In the genomic region with DNA sequence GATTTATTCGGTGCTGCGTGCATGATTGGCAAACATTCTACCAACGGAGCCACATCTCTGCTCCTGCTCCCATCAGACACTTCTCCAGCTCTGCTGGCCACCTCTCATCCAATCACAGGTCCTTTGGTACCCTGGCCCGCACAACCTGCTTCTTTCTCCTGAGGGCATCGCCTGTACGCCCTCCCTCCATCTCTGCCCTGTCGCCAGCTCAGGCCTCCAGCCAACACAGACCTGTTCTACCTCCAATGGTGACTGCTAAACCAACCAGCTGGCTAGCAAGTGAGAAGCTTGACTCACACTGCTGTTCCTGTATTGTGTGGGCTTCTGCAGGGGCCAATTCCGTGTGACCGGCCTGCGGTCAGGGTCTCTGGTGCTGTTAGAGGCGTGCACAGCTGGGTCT, we compare ENCODE assay signal across 19 mouse cellular contexts.
A peak's percentile ranks its signal among the peaks of the same experiment; 100 is the strongest.
DNase-seq lines count a peak whose midpoint lies in the region; ATAC-seq lines count a peak whose summit lies in the region.
"Had no signal": no experiment of that assay in that cellular context is flagged by ENCODE, and none has a peak within 500 bp of the region (broad histone marks: within the 10 kb centered on the region; RNA-seq: fewer than 3 reads in every experiment).

No protein-coding gene starts in this region.

- no peaks in the 10 kb centered on the region for H3K27me3 ChIP-seq in forebrain, embryonic 15.5 days
- no peaks in the 10 kb centered on the region for H3K27me3 ChIP-seq in forebrain, embryonic 16.5 days (replicated peaks; ENCODE audit: control insufficient read depth, insufficient read depth, low read length)
- no peaks in the 10 kb centered on the region for H3K27me3 ChIP-seq in midbrain, embryonic 12.5 days
- no peaks in the 10 kb centered on the region for H3K27me3 ChIP-seq in midbrain, embryonic 14.5 days (ENCODE audit: control insufficient read depth, insufficient read depth, low read length)
- H3K27me3 ChIP-seq: embryonic facial prominence, embryonic 13.5 days; neural tube, embryonic 13.5 days had no signal

- DNase-seq in midbrain, embryonic 14.5 days: no peak
- peak; percentile 72 for DNase-seq in cerebellum, adult 9-10 months
- DNase-seq in layer of hippocampus, adult 11-12 months (ENCODE audit: low spot score): no peak
- DNase-seq in lung, postnatal 10 days: no peak
- DNase-seq: adrenal gland, postnatal 25 days; heart, adult 11 months; heart, postnatal 14 days; kidney, adult 11 months; liver; thymus, postnatal 36 days had no signal

- no peak overlapping the region for H3K9ac ChIP-seq in forebrain, embryonic 15.5 days (replicated peaks)
- no peak overlapping the region for H3K9ac ChIP-seq in forebrain, embryonic 16.5 days (replicated peaks; ENCODE audit: low read depth, low read length)
- 0 out of 2 replicates have a peak overlapping the region, but pooled peaks have one; percentile 15 for H3K9ac ChIP-seq in midbrain, embryonic 12.5 days (replicated peaks)
- H3K9ac ChIP-seq in midbrain, embryonic 14.5 days (replicated peaks; ENCODE audit: low read length): no peak overlapping the region
- H3K9ac ChIP-seq: embryonic facial prominence, embryonic 13.5 days; heart, embryonic 12.5 days; neural tube, embryonic 13.5 days had no signal

- ATAC-seq in forebrain, embryonic 15.5 days (replicated peaks): no peak
- ATAC-seq in forebrain, embryonic 16.5 days: no peak
- no peak for ATAC-seq in midbrain, embryonic 12.5 days (ENCODE audit: low FRiP score, low read depth)
- no peak for ATAC-seq in midbrain, embryonic 14.5 days (ENCODE audit: low FRiP score, low TSS enrichment)
- ATAC-seq: lung, postnatal 0 days had no signal

- 83% methylated on average over 11 of the region's 11 CpGs for WGBS in forebrain, embryonic 15.5 days
- 76% methylated on average over 11 of the region's 11 CpGs for WGBS in forebrain, embryonic 16.5 days
- 85% methylated on average over 11 of the region's 11 CpGs for WGBS in midbrain, embryonic 12.5 days
- WGBS in midbrain, embryonic 14.5 days: 86% methylated on average over 11 of the region's 11 CpGs

- peaks cover 48% of the 10 kb centered on the region for H3K4me1 ChIP-seq in forebrain, embryonic 15.5 days
- peaks cover 39% of the 10 kb centered on the region for H3K4me1 ChIP-seq in forebrain, embryonic 16.5 days (replicated peaks; ENCODE audit: control insufficient read depth, insufficient read depth, low read length)
- H3K4me1 ChIP-seq in midbrain, embryonic 12.5 days: peaks cover 68% of the 10 kb centered on the region
- H3K4me1 ChIP-seq in midbrain, embryonic 14.5 days (ENCODE audit: control insufficient read depth, insufficient read depth, low read length): peaks cover 25% of the 10 kb centered on the region
- H3K4me1 ChIP-seq: heart, embryonic 12.5 days had no signal

- no peak overlapping the region for H3K4me2 ChIP-seq in forebrain, embryonic 15.5 days (replicated peaks)
- H3K4me2 ChIP-seq in forebrain, embryonic 16.5 days (ENCODE audit: low read length): no peak overlapping the region
- H3K4me2 ChIP-seq in midbrain, embryonic 12.5 days (replicated peaks): no peak overlapping the region
- no peak overlapping the region for H3K4me2 ChIP-seq in midbrain, embryonic 14.5 days (ENCODE audit: low read length)
- H3K4me2 ChIP-seq: embryonic facial prominence, embryonic 13.5 days; heart, embryonic 12.5 days; neural tube, embryonic 13.5 days had no signal

- no peak overlapping the region for H3K4me3 ChIP-seq in forebrain, embryonic 15.5 days
- H3K4me3 ChIP-seq in forebrain, embryonic 16.5 days (replicated peaks; ENCODE audit: low read length): no peak overlapping the region
- H3K4me3 ChIP-seq in midbrain, embryonic 12.5 days: no peak overlapping the region
- no peak overlapping the region for H3K4me3 ChIP-seq in midbrain, embryonic 14.5 days (replicated peaks; ENCODE audit: low read depth, low read length)
- H3K4me3 ChIP-seq: embryonic facial prominence, embryonic 13.5 days; heart, embryonic 12.5 days; layer of hippocampus, adult 2 months; neural tube, embryonic 13.5 days had no signal

- no peaks in the 10 kb centered on the region for H3K36me3 ChIP-seq in forebrain, embryonic 15.5 days
- no peaks in the 10 kb centered on the region for H3K36me3 ChIP-seq in forebrain, embryonic 16.5 days (ENCODE audit: control insufficient read depth, insufficient read depth)
- H3K36me3 ChIP-seq in midbrain, embryonic 12.5 days: no peaks in the 10 kb centered on the region
- H3K36me3 ChIP-seq in midbrain, embryonic 14.5 days (ENCODE audit: control insufficient read depth, insufficient read depth, low read length): no peaks in the 10 kb centered on the region
- H3K36me3 ChIP-seq: embryonic facial prominence, embryonic 13.5 days; heart, embryonic 12.5 days; neural tube, embryonic 13.5 days had no signal

- H3K27ac ChIP-seq in forebrain, embryonic 15.5 days (replicated peaks): 0 out of 2 replicates have a peak overlapping the region, but pooled peaks have one; percentile 43
- no peak overlapping the region for H3K27ac ChIP-seq in forebrain, embryonic 16.5 days (ENCODE audit: low read length)
- H3K27ac ChIP-seq in midbrain, embryonic 12.5 days (replicated peaks): peak overlapping the region; percentile 22; the same call in 1 of the 2 replicates
- no peak overlapping the region for H3K27ac ChIP-seq in midbrain, embryonic 14.5 days (replicated peaks; ENCODE audit: low read depth, low read length)
- H3K27ac ChIP-seq: embryonic facial prominence, embryonic 13.5 days; kidney, postnatal 0 days; layer of hippocampus, adult 2 months; neural tube, embryonic 13.5 days had no signal

- no peaks in the 10 kb centered on the region for H3K9me3 ChIP-seq in forebrain, embryonic 15.5 days
- no peaks in the 10 kb centered on the region for H3K9me3 ChIP-seq in forebrain, embryonic 16.5 days (ENCODE audit: control insufficient read depth, low read length)
- no peaks in the 10 kb centered on the region for H3K9me3 ChIP-seq in midbrain, embryonic 12.5 days
- H3K9me3 ChIP-seq in midbrain, embryonic 14.5 days (ENCODE audit: control insufficient read depth, low read length): no peaks in the 10 kb centered on the region
- H3K9me3 ChIP-seq: embryonic facial prominence, embryonic 13.5 days; heart, embryonic 12.5 days; neural tube, embryonic 13.5 days had no signal

Comparison
In these comparisons a context has a peak if more than half of its experiments do, and no peak if none do; other contexts are left out.
1. H3K27ac ChIP-seq: peak in forebrain, embryonic 15.5 days (single experiment) and midbrain, embryonic 12.5 days (single experiment); none in forebrain, embryonic 16.5 days (single experiment) and midbrain, embryonic 14.5 days (single experiment).